Mouse (Mus musculus): ENCODE data around the gene Nisch. TPM values are rescaled to one million over a fixed set of nuclear protein-coding genes. Genes with fewer than 3 reads are reported as not detected.

Nisch gene
- polyA plus RNA-seq, 1 experiment from 2014 or later, result 309 TPM

DNA sequence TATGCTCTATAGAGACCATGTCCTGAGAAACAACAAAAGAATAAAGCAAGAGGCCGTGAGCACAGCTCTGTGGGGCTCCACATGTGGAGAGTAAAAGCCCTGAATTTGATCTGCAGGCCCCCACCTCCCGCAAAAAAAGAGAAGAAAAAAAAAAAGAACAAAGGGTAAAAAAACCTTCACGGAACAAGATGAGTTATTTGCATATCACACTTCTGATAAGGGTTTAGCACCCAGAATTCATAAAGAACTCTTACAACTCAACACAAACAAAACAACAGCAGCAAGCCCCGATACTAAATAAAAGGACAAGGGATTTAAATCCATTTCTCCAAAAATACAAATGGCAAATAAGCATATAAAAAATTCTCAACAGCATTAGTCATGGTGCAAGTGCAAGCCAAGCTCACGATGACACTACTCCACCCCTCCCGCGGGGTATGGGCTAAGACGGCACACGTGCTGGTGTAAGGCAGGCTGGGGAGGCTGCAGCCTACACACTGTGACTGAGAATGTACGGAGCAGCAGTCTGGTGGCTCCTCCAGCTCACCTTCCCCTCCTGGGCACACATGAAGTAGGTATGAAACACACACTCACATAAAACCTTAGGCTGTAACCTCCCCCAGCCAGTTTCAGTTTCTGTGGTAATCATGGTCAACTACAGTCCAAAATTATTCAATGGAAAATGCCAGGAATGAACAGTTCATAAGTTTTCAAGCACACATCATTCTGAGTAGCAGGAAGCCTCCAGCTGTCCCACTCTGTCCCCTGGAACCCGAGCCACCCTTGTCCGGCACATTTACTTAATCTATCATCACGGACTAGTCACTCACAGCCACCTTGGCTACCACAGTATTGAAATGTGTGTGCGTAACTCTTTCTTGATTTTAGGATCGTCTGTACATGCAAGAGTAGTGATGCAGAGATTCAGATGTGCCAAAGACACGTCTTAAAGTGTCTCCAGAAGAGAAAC, 18.9 kb downstream of the Nisch start:
- Histone ChIP-seq H3K4me1 (replicated peaks; ENCODE audit: control insufficient read depth, insufficient read depth, low read length) (no peaks in the 10 kb centered on the region; the same call in 1 of the 2 replicates), H3K9ac (no peak overlapping the region), H3K4me3 (replicated peaks; ENCODE audit: low read length) (no peak overlapping the region), H3K9me3 (ENCODE audit: control insufficient read depth, low read length) (no peaks in the 10 kb centered on the region), H3K27me3 (ENCODE audit: control insufficient read depth, insufficient read depth, low read length) (no peaks in the 10 kb centered on the region), H3K4me2 (replicated peaks) (no peak overlapping the region), H3K36me3 (replicated peaks; ENCODE audit: control insufficient read depth, insufficient read depth) (peaks cover 92% of the 10 kb centered on the region), H3K27ac (no peak overlapping the region)
- 0 out of 2 replicates have a peak, but pooled peaks have one; percentile 57 for ATAC-seq (ENCODE audit: low FRiP score)
- WGBS, result 61% methylated on average over 16 of the region's 16 CpGs
- DNase-seq (ENCODE audit: low spot score), result no peak

DNA sequence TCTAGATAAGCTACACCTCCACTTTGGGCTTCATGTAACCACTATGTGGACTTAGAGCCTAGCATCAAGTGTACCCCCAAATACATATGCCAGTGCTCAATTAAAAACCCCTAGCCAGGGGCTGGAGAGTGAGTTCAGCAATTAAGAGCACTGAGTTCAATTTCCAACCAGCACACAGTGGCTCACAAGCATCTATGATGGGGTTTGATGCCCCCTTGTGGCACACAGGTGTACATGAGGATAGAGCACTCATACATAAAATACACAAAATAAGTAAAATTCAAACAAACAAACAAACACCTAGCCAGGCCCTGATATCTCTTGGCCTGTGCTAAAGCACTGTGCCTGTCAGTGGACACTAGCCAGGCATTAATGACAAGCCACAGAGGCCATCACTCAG, 20.8 kb downstream of the Nisch start:
- Histone ChIP-seq H3K4me2 (replicated peaks) (no peak overlapping the region), H3K27ac (no peak overlapping the region), H3K27me3 (ENCODE audit: control insufficient read depth, insufficient read depth, low read length) (no peaks in the 10 kb centered on the region), H3K9ac (no peak overlapping the region), H3K4me3 (replicated peaks; ENCODE audit: low read length) (no peak overlapping the region), H3K36me3 (replicated peaks; ENCODE audit: control insufficient read depth, insufficient read depth) (peaks cover 92% of the 10 kb centered on the region), H3K4me1 (replicated peaks; ENCODE audit: control insufficient read depth, insufficient read depth, low read length) (no peaks in the 10 kb centered on the region; the same call in 1 of the 2 replicates), H3K9me3 (ENCODE audit: control insufficient read depth, low read length) (no peaks in the 10 kb centered on the region)
- ATAC-seq (ENCODE audit: low FRiP score) (no peak), DNase-seq (ENCODE audit: low spot score) (no peak)

DNA sequence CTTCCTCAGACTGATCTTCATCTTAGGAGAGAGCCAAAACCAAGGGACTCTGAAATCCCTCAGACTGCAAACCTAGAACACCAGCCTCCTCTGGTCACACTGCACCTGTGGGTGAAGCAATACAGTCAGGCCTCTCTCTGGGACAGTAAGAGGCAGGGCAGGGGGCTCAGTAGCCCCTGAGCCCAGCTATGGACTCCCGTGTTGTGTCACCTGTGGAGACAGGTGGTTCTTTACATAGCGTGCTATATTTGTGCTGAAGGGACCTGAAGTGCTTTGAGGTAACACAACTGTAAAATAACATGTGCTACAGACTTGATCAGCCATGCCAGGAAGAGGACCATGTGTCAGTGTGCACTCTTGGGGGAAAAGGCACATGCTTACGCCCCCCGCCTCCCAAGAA, 21.2 kb downstream of the Nisch start:
- H3K27me3 ChIP-seq (ENCODE audit: control insufficient read depth, insufficient read depth, low read length), result no peaks in the 10 kb centered on the region
- no peak overlapping the region for H3K27ac ChIP-seq
- H3K36me3 ChIP-seq (replicated peaks; ENCODE audit: control insufficient read depth, insufficient read depth), result peaks cover 92% of the 10 kb centered on the region
- 98% methylated on average over 4 of the region's 4 CpGs for WGBS
- no peaks in the 10 kb centered on the region for H3K9me3 ChIP-seq (ENCODE audit: control insufficient read depth, low read length)
- H3K4me1 ChIP-seq (replicated peaks; ENCODE audit: control insufficient read depth, insufficient read depth, low read length), result no peaks in the 10 kb centered on the region; the same call in 1 of the 2 replicates
- no peak overlapping the region for H3K4me3 ChIP-seq (replicated peaks; ENCODE audit: low read length)
- H3K4me2 ChIP-seq (replicated peaks), result no peak overlapping the region
- no peak overlapping the region for H3K9ac ChIP-seq
- ATAC-seq (ENCODE audit: low FRiP score) (no peak), DNase-seq (ENCODE audit: low spot score) (no peak)

DNA sequence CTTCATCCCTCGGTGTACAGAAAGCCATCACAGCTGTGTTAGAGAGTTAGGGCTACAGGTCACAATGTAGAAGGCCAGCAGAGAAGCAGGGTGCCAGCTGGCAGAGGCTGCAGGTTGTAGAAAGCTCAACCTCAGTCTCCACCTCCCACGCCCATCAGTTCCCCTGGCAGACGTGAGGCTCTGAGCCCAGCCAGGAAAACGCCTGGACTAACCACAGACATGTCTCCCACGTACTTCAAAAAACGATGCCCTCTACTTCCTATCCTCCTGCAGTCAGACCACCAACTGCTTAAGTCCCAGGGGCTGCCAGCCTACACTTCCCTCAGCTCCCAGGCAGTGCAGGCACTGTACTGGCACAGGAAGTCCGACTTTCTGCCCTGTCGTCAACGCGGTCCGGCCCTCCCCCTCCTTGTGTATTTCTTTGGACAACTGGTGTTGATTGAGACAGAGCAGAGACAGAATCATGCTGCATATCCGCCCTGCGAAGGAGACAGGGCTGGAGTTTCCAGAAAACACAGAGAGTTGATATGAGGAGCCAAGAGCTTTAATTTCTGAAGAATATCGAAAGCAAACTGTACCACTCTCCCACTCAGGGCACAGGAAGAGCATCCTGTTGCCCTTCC, 21.7 kb downstream of the Nisch start:
- WGBS, result 84% methylated on average over 14 of the region's 14 CpGs

DNA sequence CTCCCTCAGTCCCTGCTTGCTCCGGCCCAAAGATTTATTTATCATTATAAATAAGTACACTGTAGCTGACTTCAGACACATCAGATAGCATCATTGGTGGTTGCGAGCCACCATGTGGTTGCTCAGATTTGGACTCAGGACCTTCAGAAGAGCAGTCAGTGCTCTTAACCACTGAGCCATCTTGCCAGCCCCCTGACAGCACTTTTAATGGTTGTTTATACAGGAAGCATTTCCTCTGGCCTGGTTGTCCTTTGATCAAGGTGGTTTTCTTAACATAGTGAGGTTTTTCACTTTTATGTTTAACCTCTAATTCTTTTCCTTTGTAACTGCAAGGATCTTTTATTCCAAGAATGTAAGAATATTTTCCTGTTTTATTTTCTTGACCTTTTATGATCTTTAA, 22.3 kb downstream of the Nisch start:
- peaks cover 92% of the 10 kb centered on the region for H3K36me3 ChIP-seq (replicated peaks; ENCODE audit: control insufficient read depth, insufficient read depth)
- WGBS, result 87% methylated on average over 2 of the region's 2 CpGs
- H3K27ac ChIP-seq, result no peak overlapping the region
- no peaks in the 10 kb centered on the region for H3K27me3 ChIP-seq (ENCODE audit: control insufficient read depth, insufficient read depth, low read length)
- H3K4me3 ChIP-seq (replicated peaks; ENCODE audit: low read length), result no peak overlapping the region
- no peak overlapping the region for H3K9ac ChIP-seq
- H3K4me2 ChIP-seq (replicated peaks), result no peak overlapping the region
- ATAC-seq (ENCODE audit: low FRiP score) (no peak), DNase-seq (ENCODE audit: low spot score) (no peak)
- no peaks in the 10 kb centered on the region; the same call in 1 of the 2 replicates for H3K4me1 ChIP-seq (replicated peaks; ENCODE audit: control insufficient read depth, insufficient read depth, low read length)
- no peaks in the 10 kb centered on the region for H3K9me3 ChIP-seq (ENCODE audit: control insufficient read depth, low read length)

More for the DNA sequence above, 21.7 kb downstream of the Nisch start:
- Histone ChIP-seq H3K9me3 (ENCODE audit: control insufficient read depth, low read length) (no peaks in the 10 kb centered on the region), H3K4me2 (replicated peaks) (no peak overlapping the region), H3K4me1 (replicated peaks; ENCODE audit: control insufficient read depth, insufficient read depth, low read length) (no peaks in the 10 kb centered on the region; the same call in 1 of the 2 replicates), H3K4me3 (replicated peaks; ENCODE audit: low read length) (no peak overlapping the region), H3K27me3 (ENCODE audit: control insufficient read depth, insufficient read depth, low read length) (no peaks in the 10 kb centered on the region), H3K9ac (no peak overlapping the region), H3K36me3 (replicated peaks; ENCODE audit: control insufficient read depth, insufficient read depth) (peaks cover 92% of the 10 kb centered on the region), H3K27ac (no peak overlapping the region)
- DNase-seq (ENCODE audit: low spot score) (no peak), ATAC-seq (ENCODE audit: low FRiP score) (no peak)

DNA sequence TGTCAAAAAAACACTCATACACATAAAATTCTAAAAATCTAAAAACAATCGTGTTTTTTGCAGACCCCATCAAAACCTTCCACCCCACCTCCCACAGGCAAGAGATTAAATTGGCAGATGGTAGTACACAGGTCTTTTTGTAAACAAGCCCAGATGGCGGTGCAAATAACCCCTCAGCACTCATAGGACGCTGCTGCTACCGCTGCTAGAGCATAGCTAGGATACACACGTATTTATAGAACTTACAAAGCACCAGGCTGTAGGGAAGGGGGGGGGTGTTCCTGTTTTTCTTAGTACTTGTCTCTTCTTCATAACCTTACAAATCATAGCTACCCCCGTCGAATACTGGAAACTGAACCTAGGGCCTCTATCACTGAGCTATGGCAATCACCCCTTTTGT, 23.0 kb downstream of the Nisch start:
- no peak overlapping the region for H3K9ac ChIP-seq
- H3K27me3 ChIP-seq (ENCODE audit: control insufficient read depth, insufficient read depth, low read length), result no peaks in the 10 kb centered on the region
- no peak overlapping the region for H3K4me2 ChIP-seq (replicated peaks)
- H3K9me3 ChIP-seq (ENCODE audit: control insufficient read depth, low read length), result no peaks in the 10 kb centered on the region
- H3K36me3 ChIP-seq (replicated peaks; ENCODE audit: control insufficient read depth, insufficient read depth), result peaks cover 92% of the 10 kb centered on the region
- no peak overlapping the region for H3K4me3 ChIP-seq (replicated peaks; ENCODE audit: low read length)
- no peaks in the 10 kb centered on the region; the same call in 1 of the 2 replicates for H3K4me1 ChIP-seq (replicated peaks; ENCODE audit: control insufficient read depth, insufficient read depth, low read length)
- 81% methylated on average over 7 of the region's 7 CpGs for WGBS
- ATAC-seq (ENCODE audit: low FRiP score) (no peak), DNase-seq (ENCODE audit: low spot score) (no peak)
- H3K27ac ChIP-seq, result no peak overlapping the region

DNA sequence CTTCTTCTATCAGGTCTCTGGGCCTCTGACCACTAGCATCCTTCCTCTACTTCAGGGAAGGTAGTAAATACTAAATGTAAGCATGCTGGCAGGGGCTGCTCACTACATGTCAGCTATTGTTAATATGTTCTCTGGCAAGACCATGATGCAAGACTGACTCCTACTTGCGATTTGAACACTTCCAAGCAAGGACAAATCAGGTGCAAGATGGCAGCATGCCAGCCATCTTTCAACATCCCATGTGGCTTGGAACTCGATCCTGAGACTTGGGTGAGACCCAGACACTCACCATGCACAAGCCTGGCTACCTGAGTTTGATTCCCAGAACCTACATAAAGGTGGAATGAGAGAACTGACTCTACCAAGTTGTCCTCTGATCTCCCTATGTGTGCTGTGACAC, 24.8 kb downstream of the Nisch start:
- Histone ChIP-seq H3K4me3 (replicated peaks; ENCODE audit: low read length) (no peak overlapping the region), H3K4me2 (replicated peaks) (no peak overlapping the region), H3K4me1 (replicated peaks; ENCODE audit: control insufficient read depth, insufficient read depth, low read length) (no peaks in the 10 kb centered on the region), H3K9ac (no peak overlapping the region), H3K36me3 (replicated peaks; ENCODE audit: control insufficient read depth, insufficient read depth) (peaks cover 97% of the 10 kb centered on the region), H3K27ac (no peak overlapping the region), H3K27me3 (ENCODE audit: control insufficient read depth, insufficient read depth, low read length) (no peaks in the 10 kb centered on the region), H3K9me3 (ENCODE audit: control insufficient read depth, low read length) (no peaks in the 10 kb centered on the region)
- DNase-seq (ENCODE audit: low spot score) (no peak), ATAC-seq (ENCODE audit: low FRiP score) (no peak)
- 84% methylated on average over 2 of the region's 2 CpGs for WGBS

DNA sequence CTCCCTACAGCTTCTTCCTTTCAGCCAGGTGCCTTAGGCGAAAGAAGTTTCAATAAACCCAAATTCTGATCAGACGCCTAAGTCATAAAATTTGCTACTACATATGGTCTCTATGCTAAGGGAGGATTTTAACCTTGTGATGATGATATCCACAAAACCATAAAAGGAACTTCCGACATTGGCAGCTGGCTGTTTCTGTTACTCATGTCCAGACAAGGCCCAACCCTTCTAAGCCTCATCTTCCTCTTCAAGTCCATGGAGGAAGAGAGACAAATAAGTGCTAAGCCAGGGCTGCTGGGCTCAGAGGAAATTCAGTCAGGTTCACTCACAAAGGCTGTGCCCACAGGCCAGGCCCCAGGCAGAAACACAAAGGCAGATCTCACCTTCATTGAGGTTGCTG, 27.4 kb downstream of the Nisch start:
- Histone ChIP-seq H3K4me1 (replicated peaks; ENCODE audit: control insufficient read depth, insufficient read depth, low read length) (no peaks in the 10 kb centered on the region), H3K36me3 (replicated peaks; ENCODE audit: control insufficient read depth, insufficient read depth) (peaks cover 100% of the 10 kb centered on the region), H3K9ac (no peak overlapping the region), H3K27me3 (ENCODE audit: control insufficient read depth, insufficient read depth, low read length) (no peaks in the 10 kb centered on the region), H3K4me3 (replicated peaks; ENCODE audit: low read length) (no peak overlapping the region), H3K4me2 (replicated peaks) (no peak overlapping the region), H3K9me3 (ENCODE audit: control insufficient read depth, low read length) (no peaks in the 10 kb centered on the region), H3K27ac (0 out of 2 replicates have a peak overlapping the region, but pooled peaks have one; percentile 8)
- WGBS, result 93% methylated on average over 3 of the region's 3 CpGs
- ATAC-seq (ENCODE audit: low FRiP score), result no peak
- no peak for DNase-seq (ENCODE audit: low spot score)

DNA sequence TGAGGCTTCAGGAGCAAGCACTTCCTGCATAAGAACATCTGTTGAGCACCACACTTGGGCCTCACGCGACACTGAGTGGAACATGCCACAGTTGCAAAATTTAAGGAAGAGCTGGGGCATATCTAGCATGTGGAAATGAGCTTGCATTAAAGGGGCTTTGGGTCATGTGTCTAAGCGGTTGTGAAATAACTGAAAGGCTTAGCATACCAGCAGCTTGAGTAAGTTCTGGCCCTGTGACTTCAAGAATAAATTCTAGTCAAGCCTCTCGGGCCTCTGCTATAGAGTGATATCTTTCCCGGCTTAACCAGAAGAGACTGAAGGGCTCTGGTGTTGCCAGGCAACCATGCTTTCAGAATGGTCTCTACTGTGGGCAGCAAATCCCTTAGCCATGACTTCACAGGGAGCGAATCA, 28.0 kb downstream of the Nisch start:
- no peaks in the 10 kb centered on the region for H3K4me1 ChIP-seq (replicated peaks; ENCODE audit: control insufficient read depth, insufficient read depth, low read length)
- no peaks in the 10 kb centered on the region for H3K27me3 ChIP-seq (ENCODE audit: control insufficient read depth, insufficient read depth, low read length)
- no peak overlapping the region for H3K9ac ChIP-seq
- DNase-seq (ENCODE audit: low spot score), result no peak
- H3K36me3 ChIP-seq (replicated peaks; ENCODE audit: control insufficient read depth, insufficient read depth), result peaks cover 100% of the 10 kb centered on the region
- no peaks in the 10 kb centered on the region for H3K9me3 ChIP-seq (ENCODE audit: control insufficient read depth, low read length)
- 54% methylated on average over 6 of the region's 6 CpGs for WGBS
- no peak overlapping the region for H3K27ac ChIP-seq
- no peak overlapping the region for H3K4me2 ChIP-seq (replicated peaks)
- no peak for ATAC-seq (ENCODE audit: low FRiP score)
- H3K4me3 ChIP-seq (replicated peaks; ENCODE audit: low read length), result no peak overlapping the region

Measured in hindbrain, embryonic 14.5 days (tissue).